Mouse (Mus musculus): ENCODE measurements around the gene Egfl8. TPM values are rescaled to one million over a fixed set of nuclear protein-coding genes. Genes with fewer than 3 reads are reported as not detected.

Gene Egfl8
- polyA plus RNA-seq, 1 experiment from 2014 or later, result 4.4 TPM

- H3K4me2 ChIP-seq (replicated peaks; ENCODE audit: low read depth, low read length), result peak overlapping the region; percentile 69
- 0 out of 2 replicates have a peak, but pooled peaks cover 8% of the 10 kb centered on the region for H3K36me3 ChIP-seq (ENCODE audit: control insufficient read depth, insufficient read depth, low read length)
- H3K4me3 ChIP-seq (ENCODE audit: low read depth, low read length), result peak overlapping the region; percentile 59
- no peak for ATAC-seq (ENCODE audit: low FRiP score)
- H3K4me1 ChIP-seq (replicated peaks; ENCODE audit: control insufficient read depth, insufficient read depth, low read length), result no peaks in the 10 kb centered on the region; the same call in 1 of the 2 replicates
- no peaks in the 10 kb centered on the region for H3K27me3 ChIP-seq (ENCODE audit: control insufficient read depth, insufficient read depth, low read length)
- H3K9ac ChIP-seq (ENCODE audit: low read depth, low read length), result peak overlapping the region; percentile 70
- DNase-seq (ENCODE audit: low spot score), result no peak
- 44% methylated on average over 10 of the region's 10 CpGs for WGBS
- H3K27ac ChIP-seq (ENCODE audit: low read depth, low read length), result no peak overlapping the region
- no peaks in the 10 kb centered on the region for H3K9me3 ChIP-seq (ENCODE audit: control insufficient read depth, low read length)
These were observed 29.6 kb upstream of the Egfl8 start for GRCm38 (mm10) chr17:34645256-34645829.

- DNase-seq (ENCODE audit: low spot score), result peak; percentile 96
- peak; percentile 78 for ATAC-seq (ENCODE audit: low FRiP score)
- H3K36me3 ChIP-seq (ENCODE audit: control insufficient read depth, insufficient read depth, low read length), result 0 out of 2 replicates have a peak, but pooled peaks cover 4% of the 10 kb centered on the region
- no peaks in the 10 kb centered on the region; the same call in 1 of the 2 replicates for H3K4me1 ChIP-seq (replicated peaks; ENCODE audit: control insufficient read depth, insufficient read depth, low read length)
- peak within 1 kb of the TSS; percentile 69 for H3K4me2 ChIP-seq (replicated peaks; ENCODE audit: low read depth, low read length)
- H3K9me3 ChIP-seq (ENCODE audit: control insufficient read depth, low read length), result no peaks in the 10 kb centered on the region
- 1% methylated on average over 16 of the region's 16 CpGs for WGBS
- peak within 1 kb of the TSS; percentile 59 for H3K4me3 ChIP-seq (ENCODE audit: low read depth, low read length)
- H3K9ac ChIP-seq (ENCODE audit: low read depth, low read length), result peak within 1 kb of the TSS; percentile 70
- 0 out of 2 replicates have a peak within 1 kb of the TSS, but pooled peaks have one; percentile 31 for H3K27ac ChIP-seq (ENCODE audit: low read depth, low read length)
- no peaks in the 10 kb centered on the region for H3K27me3 ChIP-seq (ENCODE audit: control insufficient read depth, insufficient read depth, low read length)
These were observed 28.8 kb upstream of the Egfl8 start, which contains the start of gene Fkbpl for GRCm38 (mm10) chr17:34644608-34645007. Fkbpl (plus strand) TSS chr17:34644764.

- no peak overlapping the region for H3K9ac ChIP-seq (ENCODE audit: low read depth, low read length)
- no peak overlapping the region for H3K4me2 ChIP-seq (replicated peaks; ENCODE audit: low read depth, low read length)
- H3K4me3 ChIP-seq (ENCODE audit: low read depth, low read length), result no peak overlapping the region
- WGBS, result 83% methylated on average over 10 of the region's 10 CpGs
- no peaks in the 10 kb centered on the region; the same call in 1 of the 2 replicates for H3K4me1 ChIP-seq (replicated peaks; ENCODE audit: control insufficient read depth, insufficient read depth, low read length)
- H3K9me3 ChIP-seq (ENCODE audit: control insufficient read depth, low read length), result no peaks in the 10 kb centered on the region
- ATAC-seq (ENCODE audit: low FRiP score), result no peak
- no peak overlapping the region for H3K27ac ChIP-seq (ENCODE audit: low read depth, low read length)
- no peaks in the 10 kb centered on the region for H3K27me3 ChIP-seq (ENCODE audit: control insufficient read depth, insufficient read depth, low read length)
- 0 out of 2 replicates have a peak, but pooled peaks cover under 1% of the 10 kb centered on the region for H3K36me3 ChIP-seq (ENCODE audit: control insufficient read depth, insufficient read depth, low read length)
- DNase-seq (ENCODE audit: low spot score), result no peak
These were observed 28.2 kb upstream of the Egfl8 start for GRCm38 (mm10) chr17:34643944-34644343.

GRCm38 (mm10) chr17:34643379-34643778 is 27.6 kb upstream of the Egfl8 start:
- whole genome bisulfite sequencing, result 93% methylated on average over 4 of the region's 4 CpGs
- no peaks in the 10 kb centered on the region; the same call in 1 of the 2 replicates for H3K4me1 ChIP-seq (replicated peaks; ENCODE audit: control insufficient read depth, insufficient read depth, low read length)
- no peak overlapping the region for H3K4me2 ChIP-seq (replicated peaks; ENCODE audit: low read depth, low read length)
- no peaks in the 10 kb centered on the region for H3K36me3 ChIP-seq (ENCODE audit: control insufficient read depth, insufficient read depth, low read length)
- ATAC-seq (ENCODE audit: low FRiP score) (no peak), DNase-seq (ENCODE audit: low spot score) (no peak)
- H3K27me3 ChIP-seq (ENCODE audit: control insufficient read depth, insufficient read depth, low read length), result no peaks in the 10 kb centered on the region
- no peaks in the 10 kb centered on the region for H3K9me3 ChIP-seq (ENCODE audit: control insufficient read depth, low read length)
- H3K4me3 ChIP-seq (ENCODE audit: low read depth, low read length), result no peak overlapping the region
- no peak overlapping the region for H3K27ac ChIP-seq (ENCODE audit: low read depth, low read length)
- H3K9ac ChIP-seq (ENCODE audit: low read depth, low read length), result no peak overlapping the region

GRCm38 (mm10) chr17:34641945-34642344 is 26.2 kb upstream of the Egfl8 start:
- H3K27ac ChIP-seq (ENCODE audit: low read depth, low read length), result no peak overlapping the region
- DNase-seq (ENCODE audit: low spot score) (no peak), ATAC-seq (ENCODE audit: low FRiP score) (no peak)
- no peak overlapping the region for H3K4me2 ChIP-seq (replicated peaks; ENCODE audit: low read depth, low read length)
- no peak overlapping the region for H3K9ac ChIP-seq (ENCODE audit: low read depth, low read length)
- WGBS, result 78% methylated on average over 3 of the region's 3 CpGs
- H3K4me1 ChIP-seq (replicated peaks; ENCODE audit: control insufficient read depth, insufficient read depth, low read length), result no peaks in the 10 kb centered on the region; the same call in 1 of the 2 replicates
- H3K27me3 ChIP-seq (ENCODE audit: control insufficient read depth, insufficient read depth, low read length), result no peaks in the 10 kb centered on the region
- H3K9me3 ChIP-seq (ENCODE audit: control insufficient read depth, low read length), result no peaks in the 10 kb centered on the region
- H3K36me3 ChIP-seq (ENCODE audit: control insufficient read depth, insufficient read depth, low read length), result no peaks in the 10 kb centered on the region
- H3K4me3 ChIP-seq (ENCODE audit: low read depth, low read length), result no peak overlapping the region

GRCm38 (mm10) chr17:34640778-34641601 is 25.2 kb upstream of the Egfl8 start:
- Histone ChIP-seq H3K9me3 (ENCODE audit: control insufficient read depth, low read length) (no peaks in the 10 kb centered on the region), H3K27ac (ENCODE audit: low read depth, low read length) (peak overlapping the region; percentile 70), H3K4me2 (replicated peaks; ENCODE audit: low read depth, low read length) (no peak overlapping the region), H3K27me3 (ENCODE audit: control insufficient read depth, insufficient read depth, low read length) (no peaks in the 10 kb centered on the region), H3K36me3 (ENCODE audit: control insufficient read depth, insufficient read depth, low read length) (no peaks in the 10 kb centered on the region), H3K9ac (ENCODE audit: low read depth, low read length) (peak overlapping the region; percentile 28; the same call in 1 of the 2 replicates), H3K4me3 (ENCODE audit: low read depth, low read length) (no peak overlapping the region), H3K4me1 (replicated peaks; ENCODE audit: control insufficient read depth, insufficient read depth, low read length) (no peaks in the 10 kb centered on the region; the same call in 1 of the 2 replicates)
- WGBS, result 14% methylated on average over 11 of the region's 11 CpGs
- peak; percentile 58 for DNase-seq (ENCODE audit: low spot score)
- ATAC-seq (ENCODE audit: low FRiP score), result peak; percentile 49; the same call in 1 of the 2 replicates

GRCm38 (mm10) chr17:34639461-34640255 is 23.9 kb upstream of the Egfl8 start:
- 82% methylated on average over 7 of the region's 7 CpGs for WGBS
- no peak overlapping the region for H3K4me3 ChIP-seq (ENCODE audit: low read depth, low read length)
- H3K36me3 ChIP-seq (ENCODE audit: control insufficient read depth, insufficient read depth, low read length), result no peaks in the 10 kb centered on the region
- no peak for ATAC-seq (ENCODE audit: low FRiP score)
- no peak for DNase-seq (ENCODE audit: low spot score)
- H3K4me1 ChIP-seq (replicated peaks; ENCODE audit: control insufficient read depth, insufficient read depth, low read length), result no peaks in the 10 kb centered on the region
- H3K27ac ChIP-seq (ENCODE audit: low read depth, low read length), result no peak overlapping the region
- H3K27me3 ChIP-seq (ENCODE audit: control insufficient read depth, insufficient read depth, low read length), result no peaks in the 10 kb centered on the region
- no peak overlapping the region for H3K9ac ChIP-seq (ENCODE audit: low read depth, low read length)
- H3K9me3 ChIP-seq (ENCODE audit: control insufficient read depth, low read length), result no peaks in the 10 kb centered on the region
- H3K4me2 ChIP-seq (replicated peaks; ENCODE audit: low read depth, low read length), result no peak overlapping the region

GRCm38 (mm10) chr17:34637459-34637858 is 21.7 kb upstream of the Egfl8 start:
- no peak for ATAC-seq (ENCODE audit: low FRiP score)
- no peak for DNase-seq (ENCODE audit: low spot score)
- no peak overlapping the region for H3K9ac ChIP-seq (ENCODE audit: low read depth, low read length)

More at GRCm38 (mm10) chr17:34637459-34637858, 21.7 kb upstream of the Egfl8 start:
- H3K4me1 ChIP-seq (replicated peaks; ENCODE audit: control insufficient read depth, insufficient read depth, low read length), result no peaks in the 10 kb centered on the region
- H3K9me3 ChIP-seq (ENCODE audit: control insufficient read depth, low read length), result no peaks in the 10 kb centered on the region
- 65% methylated on average over 3 of the region's 3 CpGs for WGBS
- no peaks in the 10 kb centered on the region for H3K36me3 ChIP-seq (ENCODE audit: control insufficient read depth, insufficient read depth, low read length)
- H3K4me2 ChIP-seq (replicated peaks; ENCODE audit: low read depth, low read length), result no peak overlapping the region
- no peak overlapping the region for H3K4me3 ChIP-seq (ENCODE audit: low read depth, low read length)
- no peak overlapping the region for H3K27ac ChIP-seq (ENCODE audit: low read depth, low read length)
- peaks cover 2% of the 10 kb centered on the region for H3K27me3 ChIP-seq (ENCODE audit: control insufficient read depth, insufficient read depth, low read length)

Data from hindbrain, embryonic 11.5 days (tissue).